Mouse (Mus musculus) layer of hippocampus, adult 9-10 months (tissue): ENCODE results near the gene Gadd45g.
"Not testable (repeated sequence)": the region's sequence is repeated elsewhere in the genome, so short reads cannot be mapped to it uniquely, and the experiment has no call there.

Experiments
- DNase-seq: peaks from one replicate; pipeline ENCODE4 v3.0.0; 2022; ENCODE audit warnings: low spot score

The Gadd45g gene

DNA sequence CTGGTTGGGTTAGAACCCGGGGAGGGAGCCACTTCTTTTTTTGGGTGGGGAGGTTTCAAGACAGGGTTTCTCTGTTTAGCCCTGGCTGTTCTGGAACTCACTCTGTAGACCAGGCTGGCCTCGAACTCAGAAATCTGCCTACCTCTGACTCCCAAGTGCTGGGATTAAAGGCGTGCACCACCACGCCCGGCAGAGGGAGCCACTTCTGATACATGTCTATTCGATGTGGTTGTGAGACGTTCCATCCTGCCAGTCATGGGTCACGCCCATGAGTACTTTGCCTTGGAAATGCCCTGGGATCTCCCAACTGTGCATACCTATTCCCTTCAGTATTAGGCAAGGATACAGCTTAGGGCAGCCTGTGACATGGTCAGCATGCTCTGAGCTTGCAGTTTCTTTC lies 12.5 kb upstream of the Gadd45g start:
- not testable (repeated sequence) for DNase-seq

DNA sequence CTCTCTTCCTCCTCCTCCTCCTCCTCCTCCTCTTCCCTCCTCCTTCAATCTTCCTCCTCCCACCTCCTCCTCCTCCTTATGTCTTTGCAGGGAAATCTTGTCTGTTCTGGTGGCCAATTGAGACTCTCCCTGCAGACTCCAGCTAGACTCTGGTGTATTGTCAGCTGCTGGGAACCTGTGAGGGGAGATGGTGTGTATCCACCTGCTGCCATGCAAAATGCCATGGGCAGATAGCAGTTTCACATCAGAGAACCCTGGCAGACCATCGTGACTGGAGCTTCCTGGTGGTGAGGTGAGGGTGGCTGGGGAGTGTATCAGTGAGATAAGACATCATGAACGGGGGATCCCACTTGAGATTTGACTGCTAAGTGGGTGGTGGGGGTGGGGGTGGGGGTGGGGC lies 12.0 kb upstream of the Gadd45g start:
- DNase-seq, result no peak

DNA sequence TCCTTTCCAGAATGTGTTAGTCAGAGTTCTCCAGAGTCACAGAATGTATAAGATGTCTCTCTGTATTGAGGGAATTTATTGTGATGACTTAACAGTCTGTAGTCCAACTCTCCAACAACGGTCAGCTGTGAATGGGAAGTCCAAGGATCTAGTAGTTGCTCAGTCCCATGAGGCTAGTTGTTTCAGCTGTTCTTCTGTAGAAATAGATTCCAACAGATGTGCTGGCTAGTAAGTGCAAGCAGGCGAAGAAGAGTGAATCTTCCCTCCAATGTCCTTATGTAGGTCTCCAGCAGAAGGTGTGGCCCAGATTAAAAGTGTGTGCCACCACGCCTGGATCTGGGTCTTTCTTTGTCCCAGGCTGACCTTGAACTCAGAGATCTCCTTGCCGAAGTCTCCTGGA lies 11.3 kb upstream of the Gadd45g start:
- not testable (repeated sequence) for DNase-seq

DNA sequence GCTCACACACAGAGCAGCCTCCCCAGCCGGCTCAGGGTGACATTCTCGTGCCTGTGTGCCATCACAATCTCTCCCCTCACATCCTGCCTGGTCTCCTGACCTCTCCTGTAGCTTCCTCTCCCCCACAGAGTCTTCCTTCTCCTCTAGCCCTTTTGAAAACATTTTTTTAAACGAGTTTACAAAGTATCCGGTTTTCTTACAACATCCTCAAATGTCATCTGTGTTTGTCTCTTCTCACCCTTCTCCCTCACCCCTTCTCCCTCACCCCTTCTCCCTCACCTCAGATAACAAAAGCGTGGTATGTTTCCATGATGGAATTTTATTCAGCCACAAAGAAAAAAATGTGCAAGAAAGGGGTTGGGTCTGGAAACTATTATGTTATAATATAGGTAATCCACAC lies 9.1 kb upstream of the Gadd45g start:
- no peak for DNase-seq

DNA sequence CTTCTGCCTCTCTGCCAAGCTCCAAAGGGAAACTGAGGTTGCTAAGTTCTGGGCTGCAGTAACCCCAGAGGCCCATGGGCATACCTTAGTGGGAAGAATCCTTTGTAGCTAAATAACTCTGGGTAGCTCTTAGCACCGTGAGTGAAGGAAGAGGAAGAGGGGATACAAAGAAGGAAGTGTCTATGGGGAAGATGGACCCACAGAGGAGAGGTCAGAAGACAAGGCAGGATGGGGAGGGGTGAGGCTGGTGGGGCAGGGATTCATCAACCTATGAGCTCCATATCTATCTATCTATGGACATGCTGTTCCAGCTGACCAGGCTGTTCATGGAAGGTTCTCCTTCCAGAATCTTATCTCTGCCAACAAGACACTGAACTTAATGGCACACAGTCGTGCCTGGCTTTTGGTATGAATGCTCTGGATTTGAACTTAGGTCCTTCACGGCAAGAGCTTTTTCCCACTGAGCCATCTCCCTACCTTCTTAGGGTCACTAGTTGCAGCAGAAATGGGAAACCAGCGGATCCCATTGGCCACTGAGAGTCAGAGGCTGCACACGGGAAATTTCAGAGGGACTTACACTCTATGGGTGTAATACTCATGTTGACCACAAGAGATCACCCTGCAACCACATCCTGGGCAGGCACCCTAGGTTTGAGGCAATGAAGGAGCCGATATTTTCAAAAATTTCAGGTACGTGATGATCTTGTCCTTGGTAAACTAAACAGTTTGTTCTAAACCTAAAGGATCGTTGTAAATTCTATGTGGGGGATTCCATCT lies 7.0 kb upstream of the Gadd45g start:
- no peak for DNase-seq

DNA sequence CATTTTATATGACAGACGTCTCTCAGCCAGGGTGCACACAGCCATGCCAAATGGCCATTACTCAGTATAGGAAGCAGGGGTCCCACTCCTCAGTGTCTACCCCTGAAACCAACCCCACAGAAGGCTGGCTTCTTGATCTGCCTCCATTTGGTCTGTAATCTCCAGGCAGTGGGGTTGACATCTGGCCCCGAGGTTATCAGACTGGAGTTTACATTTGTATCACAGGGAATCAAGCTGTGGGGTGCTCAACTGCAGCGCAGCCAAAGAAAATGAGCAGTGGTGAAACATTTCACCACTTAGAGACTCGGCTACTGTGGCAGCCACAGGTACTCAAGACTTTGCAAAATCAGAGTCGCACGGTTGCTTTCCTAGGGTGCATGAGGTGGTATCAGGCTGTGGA lies 5.8 kb upstream of the Gadd45g start:
- DNase-seq, result no peak

DNA sequence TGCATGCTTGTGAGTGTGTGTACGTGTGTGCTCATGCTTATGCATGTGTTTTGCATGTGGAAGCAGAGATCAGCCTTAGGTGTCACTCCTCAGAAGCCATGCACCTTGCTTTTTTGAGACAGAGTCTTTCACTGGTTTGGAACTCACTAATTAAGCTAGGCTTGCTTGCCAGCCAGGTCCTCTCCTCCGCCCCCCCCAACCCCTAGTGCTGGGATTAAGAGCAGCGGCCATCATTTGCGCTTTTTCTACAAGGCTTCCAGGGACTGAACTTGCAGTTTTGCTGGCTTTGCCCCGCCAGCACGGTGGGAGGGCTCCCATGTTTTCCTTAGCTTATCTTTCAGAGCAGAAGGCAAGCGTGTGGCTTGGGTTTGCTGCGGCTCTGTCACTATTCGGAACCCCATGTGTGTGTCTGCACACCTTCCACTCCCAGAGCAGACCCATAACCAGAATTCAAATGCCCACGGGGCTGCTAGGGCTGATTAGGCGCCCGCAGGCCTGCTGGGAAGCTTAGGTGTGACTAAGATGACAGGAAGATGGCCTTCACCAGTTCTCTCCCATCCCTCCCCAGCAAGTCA lies 4.8 kb upstream of the Gadd45g start:
- DNase-seq, result no peak

DNA sequence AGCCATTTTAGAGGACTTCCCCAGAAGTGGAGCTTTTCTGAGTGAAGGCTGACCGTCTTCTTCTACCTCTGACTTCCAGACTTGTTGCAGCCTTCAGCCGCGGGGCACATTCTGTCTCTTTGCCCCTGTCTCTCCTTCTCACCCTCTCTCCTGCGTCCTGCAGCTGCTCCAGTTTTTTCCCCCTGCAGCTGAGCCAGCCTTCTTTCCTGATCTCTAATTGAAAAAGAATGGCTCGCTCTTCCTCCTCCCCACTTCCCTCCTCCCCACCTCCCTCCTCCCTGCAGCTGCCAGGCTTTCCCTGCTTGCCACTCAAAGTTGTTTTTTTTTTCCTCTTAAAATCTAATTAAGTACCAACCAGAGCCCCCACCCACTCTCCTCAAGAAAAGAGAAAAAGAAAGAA lies 4.3 kb upstream of the Gadd45g start:
- DNase-seq, result no peak

DNA sequence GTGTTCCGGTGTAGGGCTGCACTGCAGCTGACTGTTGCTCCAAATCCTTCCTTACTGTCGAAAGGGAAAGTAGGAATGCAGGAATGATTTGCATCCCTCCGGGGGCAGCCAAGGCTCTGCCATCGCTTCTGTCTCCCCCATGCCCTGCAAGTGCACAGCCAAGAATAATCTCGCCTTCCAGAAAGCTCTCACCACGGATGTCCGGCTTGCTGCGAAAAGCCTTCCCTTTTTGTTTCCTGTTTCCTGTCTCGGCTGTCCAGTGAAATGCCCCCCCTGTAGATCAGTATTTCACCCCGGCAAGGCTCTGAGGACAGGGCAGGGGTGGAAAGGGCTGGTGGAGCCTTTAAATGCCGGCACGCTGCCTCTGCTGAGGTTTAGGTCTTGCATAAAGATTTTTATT lies 3.7 kb upstream of the Gadd45g start:
- DNase-seq, result no peak

DNA sequence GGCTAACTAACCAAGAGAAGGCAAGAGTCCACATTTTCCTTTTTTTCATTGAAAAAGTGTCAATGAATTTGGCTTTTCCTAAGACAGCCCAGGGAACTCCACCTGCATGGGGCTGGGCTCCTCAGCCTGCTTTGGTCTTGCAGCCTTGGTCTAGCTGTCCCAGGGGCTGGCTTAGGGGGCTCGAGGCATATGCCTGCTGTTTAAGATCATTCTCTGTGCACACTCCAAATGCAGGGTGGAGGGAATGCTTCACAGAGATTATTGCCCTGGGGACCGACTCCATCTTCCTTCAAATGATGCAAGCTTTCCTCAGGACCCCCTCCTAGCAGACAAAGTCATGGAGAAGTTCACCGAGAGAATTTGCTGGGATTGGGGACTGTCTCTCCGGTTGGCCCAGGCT lies 3.2 kb upstream of the Gadd45g start:
- DNase-seq, result no peak

DNA sequence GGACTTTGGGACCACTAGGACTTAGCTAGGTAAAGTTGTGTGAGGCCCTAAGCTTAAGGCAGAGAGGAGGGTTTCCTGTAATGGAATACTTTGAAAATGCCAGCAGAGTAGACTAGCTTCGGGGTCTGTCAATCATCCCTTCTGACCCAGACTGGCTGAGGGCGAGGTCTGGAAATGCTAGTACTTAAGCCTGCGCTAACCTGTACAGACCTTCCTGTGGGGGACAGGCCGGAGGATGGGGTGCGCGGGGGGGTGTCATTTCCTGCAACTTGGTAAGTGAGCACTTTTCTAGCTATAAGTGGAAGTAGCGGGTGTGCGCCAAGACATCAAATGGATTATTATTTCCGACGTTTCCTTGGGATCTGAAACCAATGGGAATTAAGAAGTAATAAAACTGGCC lies 2.4 kb upstream of the Gadd45g start:
- no peak for DNase-seq

DNA sequence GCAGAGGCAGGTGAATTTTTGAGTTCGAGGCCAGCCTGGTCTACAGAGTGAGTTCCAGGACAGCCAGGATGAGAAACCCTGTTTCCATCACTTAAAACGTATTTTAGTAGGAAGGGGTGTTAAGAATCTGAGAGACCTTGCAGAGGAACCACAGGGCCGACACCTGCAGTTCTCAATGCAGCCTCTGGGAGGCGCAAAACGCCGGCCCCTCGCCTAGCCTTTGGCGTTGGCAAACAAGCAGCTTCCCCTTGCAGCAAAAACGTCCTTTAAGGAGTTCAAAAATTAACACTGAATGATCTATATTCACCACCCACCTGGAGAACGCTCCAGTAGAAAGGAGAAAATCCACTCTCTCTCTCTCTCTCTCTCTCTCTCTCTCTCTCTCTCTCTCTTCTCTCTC lies 1.8 kb upstream of the Gadd45g start:
- DNase-seq, result no peak

DNA sequence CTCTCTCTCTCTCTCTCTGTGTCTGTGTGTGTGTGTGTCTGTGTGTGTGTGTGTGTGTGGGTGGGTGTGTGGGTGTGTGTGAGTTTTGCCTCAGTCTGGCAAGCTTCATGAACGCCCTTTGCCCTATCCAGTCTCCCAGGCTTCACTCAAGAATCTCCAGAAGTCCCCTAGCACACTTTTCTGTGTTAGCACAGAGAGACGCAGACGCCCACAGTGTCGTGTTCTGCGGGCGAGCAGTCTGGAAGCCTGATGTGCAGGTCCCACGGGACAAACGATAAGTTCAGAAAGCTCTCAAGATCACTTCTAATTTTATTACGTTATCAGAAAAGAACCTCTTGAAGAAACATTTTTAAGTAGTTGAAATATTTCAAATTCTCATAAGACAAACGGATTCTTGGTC lies 1.4 kb upstream of the Gadd45g start:
- no peak for DNase-seq

DNA sequence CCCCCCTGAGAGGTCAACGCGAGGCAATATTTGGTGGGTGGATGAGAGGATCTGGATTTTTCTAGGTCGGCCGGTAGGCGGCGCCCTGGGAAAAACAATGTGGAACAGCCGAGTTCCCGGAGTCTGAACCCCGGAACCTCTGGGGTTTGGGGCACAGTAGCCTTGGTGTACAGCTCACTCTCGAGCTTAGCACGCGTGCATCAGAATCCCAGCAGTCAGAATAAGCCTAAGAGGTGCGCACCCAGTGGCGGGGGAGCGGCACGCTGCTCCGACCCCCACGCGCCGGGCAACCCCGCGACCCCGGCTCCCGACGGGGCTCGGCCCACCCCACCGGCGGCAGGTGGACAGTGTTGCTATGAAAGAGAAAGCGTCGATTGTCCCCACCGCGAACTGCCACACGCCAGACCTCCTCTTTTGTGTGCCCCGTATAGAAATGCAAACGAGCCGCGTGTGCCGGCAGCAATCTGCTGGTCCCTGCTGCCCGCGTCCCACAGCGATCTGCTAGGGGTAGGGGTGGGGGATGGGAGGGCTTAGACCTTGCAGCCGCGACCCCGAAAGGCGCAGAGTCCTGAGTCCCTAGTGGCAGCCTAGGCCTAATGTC lies 787 bp upstream of the Gadd45g start:
- peak; percentile 79 for DNase-seq

DNA sequence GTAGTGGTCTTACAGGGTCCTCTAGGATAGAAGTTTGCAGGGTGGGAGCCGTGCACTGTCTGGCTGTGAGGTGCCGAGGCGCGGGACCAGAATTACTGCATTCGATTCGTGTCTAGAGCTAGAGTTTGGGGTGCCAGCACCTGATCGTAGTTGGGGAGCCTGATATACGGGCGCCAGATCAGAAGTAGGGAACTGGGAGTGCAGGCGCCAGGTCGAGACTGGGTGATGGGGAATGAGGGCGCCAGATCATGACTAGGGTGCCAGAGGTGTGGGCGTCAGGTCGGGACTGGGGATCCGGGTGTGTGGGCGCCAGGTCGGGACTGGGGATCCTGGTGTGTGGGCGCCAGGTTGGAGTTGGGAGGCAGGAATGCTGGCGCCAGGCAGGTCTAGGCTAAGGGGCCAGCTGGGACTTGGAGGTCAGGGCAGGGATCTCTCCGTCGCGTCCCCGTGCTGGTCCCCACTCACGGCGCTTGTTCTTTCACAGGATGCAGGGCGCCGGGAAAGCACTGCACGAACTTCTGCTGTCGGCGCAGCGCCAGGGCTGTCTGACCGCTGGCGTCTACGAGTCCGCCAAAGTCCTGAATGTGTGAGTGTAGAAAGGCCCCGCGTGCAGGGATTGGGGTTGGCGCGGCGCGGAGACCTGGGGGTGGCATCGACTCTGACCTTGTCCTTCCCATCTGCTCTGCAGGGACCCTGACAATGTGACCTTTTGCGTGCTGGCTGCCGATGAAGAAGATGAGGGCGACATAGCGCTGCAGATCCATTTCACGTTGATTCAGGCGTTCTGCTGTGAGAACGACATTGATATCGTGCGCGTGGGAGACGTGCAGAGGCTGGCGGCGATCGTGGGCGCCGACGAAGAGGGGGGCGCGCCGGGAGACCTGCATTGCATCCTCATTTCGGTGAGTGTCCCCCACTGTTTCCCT lies 653 bp downstream of the Gadd45g start:
- no peak for DNase-seq

DNA sequence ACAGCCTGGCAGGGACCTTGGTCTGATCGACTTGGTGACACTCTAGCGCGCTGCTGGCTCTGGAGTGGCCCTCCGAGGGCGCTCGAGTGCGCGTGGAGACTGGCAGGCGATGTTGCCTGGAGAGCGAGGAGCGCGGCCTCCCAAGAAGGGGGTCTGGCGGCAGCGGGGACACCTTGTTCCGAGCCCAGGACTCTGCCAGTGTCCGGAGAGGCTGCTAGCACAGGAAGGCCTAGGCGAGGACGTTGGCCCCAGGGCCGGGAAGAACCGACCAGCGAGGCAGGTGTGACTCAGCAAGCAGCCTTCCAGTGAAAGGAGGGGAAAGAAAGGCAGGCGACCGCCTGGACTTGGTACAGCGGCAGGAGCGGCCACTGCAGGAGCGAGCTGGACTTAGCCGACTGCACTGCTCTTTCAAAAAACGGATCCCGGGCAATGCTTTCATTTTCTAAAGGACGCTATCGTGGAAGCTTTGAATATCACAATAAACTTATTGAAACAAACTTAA lies 1.6 kb downstream of the Gadd45g start:
- peak; percentile 49 for DNase-seq

DNA sequence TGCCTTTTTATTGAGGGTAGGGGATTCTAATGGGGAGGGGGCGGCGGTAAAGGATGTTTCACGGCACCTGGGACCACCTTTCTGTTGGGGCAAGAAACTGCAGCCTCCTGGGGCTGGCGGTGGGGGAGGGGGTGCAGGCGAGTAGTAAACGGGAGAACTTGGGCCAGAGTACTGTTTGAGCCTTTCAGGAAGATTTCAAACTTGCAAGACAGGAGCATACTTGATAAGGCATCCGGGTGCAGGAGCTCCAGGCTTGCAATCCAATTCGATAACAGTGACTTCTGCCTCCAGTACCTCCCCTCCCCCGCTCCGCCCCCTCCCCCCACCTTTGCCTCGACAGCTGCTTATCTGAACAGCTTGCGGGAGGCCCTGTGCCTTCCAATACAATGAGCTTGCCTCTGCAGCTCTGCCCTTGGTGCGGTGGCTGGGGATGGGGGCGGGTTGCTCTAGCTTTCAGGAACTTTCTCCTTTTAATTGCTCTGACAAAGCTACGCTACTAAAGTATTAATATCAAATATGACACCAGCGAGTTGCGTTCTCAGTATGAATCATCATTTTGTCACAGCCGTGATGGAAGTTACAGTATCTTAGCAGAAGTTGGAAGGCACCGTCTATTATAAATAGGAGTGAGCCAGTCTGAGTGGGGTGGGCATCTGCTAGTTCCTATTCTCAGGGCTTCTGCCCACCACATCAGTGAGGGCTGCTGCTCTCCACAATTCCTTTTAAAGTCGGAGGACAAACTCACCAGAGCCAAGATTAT lies 2.2 kb downstream of the Gadd45g start:
- peak; percentile 58 for DNase-seq

DNA sequence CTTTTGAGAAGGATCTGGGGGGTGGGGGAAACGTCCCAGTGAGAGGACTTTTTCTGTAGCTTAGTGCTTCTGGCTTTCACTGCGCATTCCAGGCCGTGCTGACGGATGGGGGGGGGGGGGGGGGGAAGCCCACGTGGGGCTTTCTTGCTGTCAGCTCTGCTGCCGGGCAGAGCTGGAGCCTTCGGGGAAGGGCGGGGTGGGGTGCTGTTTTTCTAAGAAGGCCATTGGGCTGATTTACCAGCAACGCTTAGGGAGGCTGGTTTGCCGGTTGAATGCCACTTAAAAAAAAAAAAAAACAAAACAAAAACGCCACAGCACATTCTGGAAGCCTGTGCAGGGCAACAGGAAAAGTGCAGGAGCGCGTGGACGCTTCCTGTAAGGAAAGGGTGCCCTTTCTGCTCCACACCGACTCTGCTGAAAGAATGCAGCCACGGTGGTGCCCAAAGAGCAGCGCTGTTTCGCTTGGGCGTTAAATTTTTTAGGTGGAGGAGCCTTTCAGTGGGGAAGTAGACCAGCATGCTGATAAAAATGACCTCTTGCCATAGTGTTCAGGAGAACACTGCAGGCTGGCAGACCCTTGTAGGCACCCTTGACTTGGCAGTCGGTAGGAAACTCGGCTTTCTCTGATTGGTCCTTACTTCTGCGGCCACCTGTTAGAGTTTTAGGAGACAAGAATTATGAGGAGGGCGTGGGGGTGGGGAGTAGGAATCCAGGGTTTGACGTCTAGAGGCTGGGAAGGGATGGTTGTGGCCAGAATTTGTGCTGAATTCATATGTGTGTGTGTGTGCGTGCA lies 3.0 kb downstream of the Gadd45g start:
- DNase-seq, result no peak

DNA sequence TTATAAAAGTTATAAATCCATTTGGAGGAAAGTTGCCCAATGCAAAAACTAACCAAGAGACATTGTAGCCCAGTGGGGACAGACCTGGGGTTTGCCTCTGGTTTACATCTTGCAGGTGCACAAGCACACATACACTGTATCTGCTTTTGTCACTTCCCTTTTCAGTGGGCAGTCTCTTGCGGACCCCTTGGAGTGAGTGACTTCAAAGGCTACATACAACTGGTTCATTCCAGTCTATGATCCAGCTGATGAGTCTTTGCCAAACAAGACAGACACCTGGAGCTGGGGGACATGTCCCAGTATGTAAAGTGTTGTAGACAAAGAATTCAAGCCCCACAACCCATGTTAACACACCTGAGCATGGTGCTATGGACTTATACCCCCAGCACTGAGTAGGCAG lies 4.1 kb downstream of the Gadd45g start:
- DNase-seq, result no peak

DNA sequence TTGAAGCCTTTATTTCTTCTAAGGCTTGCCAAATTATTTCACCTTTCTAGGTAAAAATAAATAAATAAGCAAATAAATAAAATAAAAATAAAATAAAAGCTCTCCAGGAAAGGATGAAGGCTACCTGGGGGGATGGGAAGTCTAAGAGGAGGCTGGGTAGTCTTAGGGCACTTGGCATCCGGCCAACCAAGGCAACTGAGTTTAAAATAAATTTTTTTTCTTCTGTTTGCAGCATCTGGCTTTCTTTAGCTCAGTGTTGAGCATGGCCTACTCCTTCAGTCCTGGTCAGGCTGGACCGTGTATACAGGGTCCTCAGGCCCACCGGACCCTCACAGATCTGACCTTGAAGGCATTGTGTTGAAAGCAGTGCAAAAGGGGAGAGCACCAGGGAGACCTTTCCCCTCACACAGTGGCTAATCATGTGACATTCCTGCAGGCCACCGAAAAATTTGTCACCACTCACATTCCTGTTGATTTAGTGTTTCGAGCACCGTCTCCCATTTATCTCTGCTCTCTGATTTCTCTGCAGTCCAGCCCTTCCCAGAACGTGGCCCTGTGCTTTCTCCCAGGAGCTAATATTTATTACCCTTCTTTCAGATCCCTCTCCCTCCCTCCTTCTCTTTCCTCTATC lies 6.2 kb downstream of the Gadd45g start:
- DNase-seq, result no peak
